Mouse (Mus musculus) brain, adult 2 months (tissue): ENCODE measurements at regions not wholly inside any gene's neighbourhood (a gene's known extent, or its start where the extent isn't known, plus 50 kb on each side); places are given as distances from the start of the nearest gene placed in this dataset.

Source experiments
- DNase-seq: peaks from one replicate; pipeline ENCODE4 v3.0.0; 2011; ENCODE audit warnings: low read depth, low spot score

- DNase-seq, result no peak
Measured at GRCm38 (mm10) chr1:97366541-97366940, 238.4 kb upstream of the Slco6c1 start.

- DNase-seq, result peak; percentile 3
Measured at GRCm38 (mm10) chr1:97319622-97320021, 191.5 kb upstream of the Slco6c1 start.
